Mouse (Mus musculus) G1E (cell line): ENCODE measurements around the gene Tacc2. TPM values are rescaled to one million over a fixed set of nuclear protein-coding genes. Genes with fewer than 3 reads are reported as not detected.

ENCODE experiments used
- ATAC-seq: 2 replicates; pipeline ENCODE4 v1.8.0; 2016; ENCODE audit warnings: mild to moderate bottlenecking; ENCODE audit not compliant: insufficient number of reproducible peaks, poor library complexity, low FRiP score, severe bottlenecking; ENCODE audit errors: extremely low read depth
- DNase-seq: peaks from one replicate; pipeline ENCODE4 v3.0.0; 2012; ENCODE audit warnings: low spot score
- H3K27me3 ChIP-seq: 2 replicates; pipeline ENCODE4 v1.6.1; 2012; ENCODE audit warnings: mild to moderate bottlenecking, low read length, inconsistent platforms; ENCODE audit not compliant: insufficient read depth
- H3K36me3 ChIP-seq: replicated peaks from 2 replicates; pipeline ENCODE3; 2012; ENCODE audit warnings: mild to moderate bottlenecking, inconsistent platforms
- H3K4me1 ChIP-seq: 2 replicates; pipeline ENCODE4 v1.6.1; 2012; ENCODE audit warnings: low read depth, low read length, inconsistent platforms, mixed read lengths; ENCODE audit not compliant: insufficient read depth
- H3K4me3 ChIP-seq: 2 replicates; pipeline ENCODE4 v1.5.1; 2012; ENCODE audit warnings: low read depth, mild to moderate bottlenecking, inconsistent platforms, low read length, moderate library complexity, mixed read lengths
- H3K9me3 ChIP-seq: replicated peaks from 2 replicates; pipeline ENCODE4 v1.6.1; 2012; ENCODE audit warnings: inconsistent platforms
- CTCF ChIP-seq: IDR thresholded peaks from 2 replicates; pipeline ENCODE4 v1.5.1; 2012; ENCODE audit warnings: low read depth, low read length, inconsistent platforms, mixed read lengths
- GATA1 ChIP-seq: IDR thresholded peaks from 2 replicates; pipeline ENCODE4 v1.6.1; 2012; ENCODE audit warnings: borderline replicate concordance, low read length, inconsistent platforms, mixed read lengths
- GATA2 ChIP-seq: IDR thresholded peaks from 2 replicates; pipeline ENCODE4 v1.6.1; 2012; ENCODE audit warnings: low read depth, low read length, inconsistent platforms, borderline replicate concordance
- POLR2AphosphoS5 ChIP-seq: IDR thresholded peaks from 2 replicates; pipeline ENCODE4 v1.6.1; 2012; ENCODE audit warnings: low read depth, low read length, inconsistent platforms; ENCODE audit not compliant: insufficient replicate concordance
- TAL1 ChIP-seq: conservative IDR thresholded peaks from 2 replicates; pipeline ENCODE4 v1.6.1; 2012; ENCODE audit warnings: low read depth, low read length, inconsistent platforms, mixed read lengths
- polyA plus RNA-seq: library from polyadenylated mRNA; stranded (reverse); fragments of >175 nt; gene quantifications from 2 replicates; pipeline ENCODE4 v1.2.3, GENCODE M21; 2012
- total RNA-seq, 2 experiments: library from RNA; stranded (forward) in 1 of 2; stranded (reverse) in 1 of 2; fragments of 200-1000 nt in 1 of 2; fragments of >200 nt in 1 of 2; fragmentation: Nextera tagmentation in 1 of 2; gene quantifications; 2 replicates each; pipeline ENCODE4 v1.2.3; 2014 to 2017

Tacc2 gene
- total and polyA plus RNA-seq, 3 experiments, result 0.38 TPM; not detected in 2

DNA sequence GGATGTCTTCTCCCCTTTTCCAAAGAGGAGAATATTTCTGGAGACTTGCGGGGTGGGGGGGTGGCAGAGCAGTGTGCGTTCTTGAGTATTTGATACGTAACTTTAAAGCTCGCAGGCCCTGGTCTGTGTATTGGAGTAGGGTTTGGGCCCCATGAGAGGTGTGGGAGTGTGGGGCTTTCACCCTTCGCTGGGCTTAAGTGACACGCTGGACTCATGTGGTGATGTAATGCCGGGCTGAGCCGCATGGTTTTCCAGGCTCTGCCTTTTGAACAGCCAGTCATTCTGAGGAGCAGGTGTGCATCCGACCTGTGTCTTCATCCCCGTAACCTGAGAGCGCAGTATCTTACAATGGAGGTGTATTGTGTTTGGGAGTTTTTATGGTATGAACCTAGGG lies 116.6 kb downstream of the Tacc2 start:
- Histone ChIP-seq H3K36me3 (no peaks in the 10 kb centered on the region), H3K4me3 (no peak overlapping the region), H3K27me3 (no peaks in the 10 kb centered on the region), H3K9me3 (peaks cover 79% of the 10 kb centered on the region), H3K4me1 (no peaks in the 10 kb centered on the region)
- DNase-seq, result no peak
- TF ChIP-seq GATA1, result no peak
- no peak for TF ChIP-seq CTCF
- no peak for ATAC-seq

DNA sequence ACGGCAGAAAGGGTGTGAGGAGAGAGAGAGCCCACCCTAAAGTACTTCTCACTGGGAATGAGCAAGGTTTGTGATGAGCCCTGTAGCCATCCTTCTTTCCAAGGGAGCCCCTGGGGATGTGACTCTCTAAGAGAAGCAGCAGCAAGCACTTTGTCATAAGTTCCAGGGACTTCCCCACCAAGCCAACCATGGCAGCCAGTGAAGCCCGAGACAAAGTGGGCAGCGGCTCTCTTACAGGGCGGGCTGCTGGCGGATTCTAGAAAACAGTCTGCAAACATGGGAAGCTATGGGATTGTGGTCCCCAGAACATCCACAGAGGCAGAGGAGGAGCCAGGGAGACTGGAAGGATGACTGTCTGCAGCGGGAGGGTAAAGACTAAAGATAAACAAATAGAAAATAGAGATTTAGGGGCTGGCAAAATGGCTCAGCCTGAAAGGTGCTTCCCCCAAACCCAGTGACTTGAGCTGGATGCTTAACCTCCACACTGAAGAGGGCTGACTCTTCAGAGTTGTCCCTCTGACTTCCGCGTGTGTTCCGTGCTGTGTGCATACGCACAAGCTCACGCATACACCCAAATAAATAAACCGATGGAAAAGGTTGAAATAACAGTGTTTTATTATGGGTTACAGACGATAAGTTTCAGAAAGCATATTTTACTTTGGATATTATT lies 118.6 kb downstream of the Tacc2 start:
- Histone ChIP-seq H3K4me1 (no peaks in the 10 kb centered on the region), H3K36me3 (no peaks in the 10 kb centered on the region), H3K27me3 (no peaks in the 10 kb centered on the region), H3K4me3 (no peak overlapping the region), H3K9me3 (peaks cover 79% of the 10 kb centered on the region)
- no peak for ATAC-seq
- TF ChIP-seq TAL1 (no peak), CTCF (no peak), GATA1 (no peak), GATA2 (no peak), POLR2AphosphoS5 (no peak)
- DNase-seq, result no peak

DNA sequence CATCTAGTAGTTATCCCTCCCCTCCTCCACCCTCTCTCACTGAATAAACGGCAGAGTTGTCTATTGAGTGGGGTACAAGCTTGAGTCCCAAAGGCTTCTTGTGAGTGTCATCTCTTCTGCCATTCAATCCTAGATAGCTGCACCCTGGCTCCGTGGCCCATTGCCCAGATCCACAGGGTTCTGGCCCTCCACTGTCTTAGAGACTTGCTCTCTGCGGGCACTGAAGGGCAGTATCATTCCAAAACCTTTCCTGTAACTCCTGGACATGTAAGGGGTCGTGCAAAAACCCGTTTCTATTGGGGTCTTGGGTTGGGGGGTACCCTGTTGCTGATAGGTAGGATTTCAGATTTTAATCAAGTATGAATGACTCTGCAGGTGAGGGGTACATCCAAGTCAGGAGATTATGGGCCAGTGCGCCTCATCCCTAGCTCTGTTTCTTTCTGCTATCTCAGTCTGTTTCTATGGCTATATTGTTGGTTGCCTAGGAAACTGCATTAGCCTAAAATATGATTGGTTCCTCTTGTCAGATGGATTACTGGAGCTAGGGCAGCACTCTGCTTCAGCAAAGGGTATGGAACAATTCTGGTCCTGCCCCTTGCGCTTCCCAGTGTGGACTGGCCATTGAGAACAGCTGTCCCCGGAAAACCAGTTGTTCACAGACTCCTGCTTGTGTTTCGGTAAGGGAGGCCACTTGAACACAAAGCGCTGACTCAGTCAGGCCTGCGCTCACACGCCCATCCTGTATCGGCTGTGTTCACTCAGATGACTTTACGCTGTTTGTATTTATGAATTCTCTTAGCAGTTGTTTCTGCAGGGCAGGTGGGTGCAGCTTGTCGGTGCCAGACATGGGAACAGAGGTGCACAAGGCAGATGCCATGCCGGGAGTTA lies 119.4 kb downstream of the Tacc2 start:
- H3K4me1 ChIP-seq, result no peaks in the 10 kb centered on the region
- DNase-seq, result no peak
- ATAC-seq, result no peak
- TF ChIP-seq GATA1 (no peak), TAL1 (no peak), GATA2 (no peak), POLR2AphosphoS5 (no peak), CTCF (no peak)
- H3K9me3 ChIP-seq, result peaks cover 78% of the 10 kb centered on the region
- H3K36me3 ChIP-seq, result no peaks in the 10 kb centered on the region
- H3K27me3 ChIP-seq, result no peaks in the 10 kb centered on the region
- no peak overlapping the region for H3K4me3 ChIP-seq

DNA sequence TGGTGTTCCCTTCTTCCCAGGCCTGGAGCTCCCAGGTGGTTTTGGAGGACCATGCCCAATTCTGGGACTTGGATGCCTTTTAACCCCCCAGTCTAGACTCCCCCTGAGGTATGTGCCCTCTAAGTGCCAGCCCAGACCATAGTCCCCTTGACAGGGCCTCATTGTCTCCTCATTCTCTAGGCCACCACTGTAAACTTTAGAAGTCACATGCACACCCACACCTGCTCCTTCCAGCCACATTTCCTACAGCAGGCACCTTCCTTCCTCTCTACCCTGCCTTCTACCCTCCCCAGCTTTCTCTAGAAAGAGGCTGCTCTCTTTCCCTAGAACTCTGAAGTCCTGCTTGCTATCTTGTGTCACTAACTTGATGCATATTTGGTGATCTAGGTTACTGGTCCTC lies 121.2 kb downstream of the Tacc2 start:
- TF ChIP-seq POLR2AphosphoS5 (no peak), GATA1 (no peak), GATA2 (no peak), TAL1 (no peak), CTCF (no peak)
- H3K9me3 ChIP-seq, result peaks cover 79% of the 10 kb centered on the region
- no peaks in the 10 kb centered on the region for H3K4me1 ChIP-seq
- DNase-seq (no peak), ATAC-seq (no peak)
- no peak overlapping the region for H3K4me3 ChIP-seq
- H3K27me3 ChIP-seq, result no peaks in the 10 kb centered on the region
- no peaks in the 10 kb centered on the region for H3K36me3 ChIP-seq

DNA sequence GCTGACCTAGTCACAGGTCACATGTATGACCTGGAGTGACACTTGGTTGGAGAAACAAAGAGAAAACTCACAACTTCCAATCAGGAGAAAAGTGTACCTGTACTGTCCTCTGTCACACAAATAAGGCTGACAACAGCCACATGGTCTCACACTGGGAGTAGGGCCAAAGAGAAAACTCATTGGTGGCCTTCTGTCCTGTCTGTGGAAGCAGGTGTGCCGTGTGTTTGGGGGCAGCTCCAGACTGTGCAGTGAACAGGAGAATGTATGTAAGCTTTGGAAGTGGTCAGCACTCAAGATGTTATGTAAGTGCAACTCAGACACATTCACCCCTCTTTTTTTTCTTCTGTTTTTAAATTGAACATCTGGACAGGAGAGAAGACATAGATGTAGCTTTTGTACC lies 124.1 kb downstream of the Tacc2 start:
- Histone ChIP-seq H3K36me3 (no peaks in the 10 kb centered on the region), H3K4me1 (no peaks in the 10 kb centered on the region), H3K27me3 (no peaks in the 10 kb centered on the region), H3K4me3 (no peak overlapping the region), H3K9me3 (peaks cover 65% of the 10 kb centered on the region)
- ATAC-seq, result no peak
- no peak for TF ChIP-seq GATA2
- no peak for TF ChIP-seq TAL1
- no peak for TF ChIP-seq POLR2AphosphoS5
- TF ChIP-seq CTCF, result no peak
- no peak for TF ChIP-seq GATA1
- DNase-seq, result no peak

DNA sequence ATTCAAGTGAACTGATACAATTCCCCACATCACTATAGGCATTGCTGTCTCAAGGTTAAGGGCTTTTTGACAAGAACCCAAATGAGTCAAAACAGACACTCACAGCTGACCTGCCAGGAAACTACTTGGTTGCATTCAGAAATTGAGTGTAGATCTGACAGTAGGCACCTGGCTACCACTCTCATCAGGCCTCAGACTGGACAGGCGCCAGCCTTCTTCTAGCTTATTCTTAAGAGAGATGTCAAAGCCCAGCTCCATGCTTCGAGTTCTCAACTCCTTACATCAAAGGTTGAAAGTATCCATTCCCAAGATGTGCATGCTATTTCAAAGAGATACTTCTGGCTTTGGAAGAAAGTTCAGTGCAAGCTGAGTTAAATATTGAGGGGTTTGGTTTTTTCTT lies 128.0 kb downstream of the Tacc2 start:
- Histone ChIP-seq H3K36me3 (no peaks in the 10 kb centered on the region), H3K27me3 (no peaks in the 10 kb centered on the region), H3K9me3 (peaks cover 58% of the 10 kb centered on the region), H3K4me3 (no peak overlapping the region), H3K4me1 (no peaks in the 10 kb centered on the region)
- no peak for TF ChIP-seq TAL1
- TF ChIP-seq GATA2, result no peak
- TF ChIP-seq GATA1, result no peak
- TF ChIP-seq CTCF, result no peak
- DNase-seq (no peak), ATAC-seq (no peak)
